Mouse (Mus musculus) embryonic stem cell, embryonic (primary cell): ENCODE results near the gene Gm20388.

Experiments
- CTCF ChIA-PET, 4 experiments: fragments of 300-600 bp in 2 of 4; fragments of 350-600 bp in 2 of 4; sonication (Branson Sonifier 250); formaldehyde crosslinking; loops; one replicate each; lab custom pipeline; 2022; ENCODE audit warnings: inconsistent platforms in 2 of 4; lab: Charles Lee
- POLR2A ChIA-PET, 4 experiments: fragments of 300-600 bp in 2 of 4; fragments of 350-600 bp in 2 of 4; sonication (Branson Sonifier 250); formaldehyde crosslinking; loops; one replicate each; lab custom pipeline; 2022; ENCODE audit warnings: antibody characterized with exemption in 4 of 4, inconsistent platforms in 1 of 4; lab: Charles Lee

Gene Gm20388

GRCm38 (mm10) chr8:119910547-119911257 is at the start of gene Gm20388:
Gene Gm20388 (plus strand): TSS chr8:119910841.
- CTCF ChIA-PET = interaction anchor here (0.6 to 1.6 kb wide), 6 partner anchors 15 to 24 kb away, joined by 3 to 10 read pairs (median 6); no protein-coding TSS in a partner anchor
- POLR2A ChIA-PET = interaction anchor here (0.6 to 2.2 kb wide), 35 partner anchors 8 to 351 kb away, joined by 3 to 16 read pairs (median 4); partner anchors contain the start of genes Klhl36 (in 2 of the 4), Tldc1 (in 2 of the 4), 6430548M08Rik (in 1 of the 4) and Cotl1 (in 1 of the 4)

GRCm38 (mm10) chr8:119861706-119862389 is 48.8 kb upstream of the Gm20388 start, which contains the start of gene Klhl36:
Gene Klhl36 (plus strand): TSS chr8:119862266.
- POLR2A ChIA-PET = interaction anchor here (0.5 to 2.5 kb wide), 25 partner anchors 8 to 373 kb away, joined by 3 to 14 read pairs (median 3); partner anchors contain the start of genes Gm20388 (in 2 of the 4), Usp10 (in 2 of the 4) and Cotl1 (in 1 of the 4)
- CTCF ChIA-PET = interaction anchor here (0.5 to 2.1 kb wide), 20 partner anchors 8 to 1747 kb away, joined by 3 to 23 read pairs (median 4); partner anchors contain the start of gene Tldc1 (in 1 of the 4)

- ChIA-PET CTCF (interaction anchor here (0.9 to 2.1 kb wide), 18 partner anchors 9 to 183 kb away, joined by 3 to 23 read pairs (median 4); partner anchors contain the start of gene Tldc1 (in 1 of the 4)), POLR2A (interaction anchor here (0.5 to 2.5 kb wide), 21 partner anchors 9 to 373 kb away, joined by 3 to 14 read pairs (median 3); partner anchors contain the start of genes Gm20388 (in 2 of the 4), Usp10 (in 2 of the 4) and Cotl1 (in 1 of the 4))
Measured at GRCm38 (mm10) chr8:119862390-119862734, 48.3 kb upstream of the Gm20388 start.

- ChIA-PET POLR2A (interaction anchor here in 3 of 4 experiments (0.9 to 2.5 kb wide), 12 partner anchors 9 to 304 kb away, joined by 3 to 14 read pairs (median 5); partner anchors contain the start of genes Gm20388 (in 2 of the 3), Usp10 (in 2 of the 3) and Cotl1 (in 1 of the 3)), CTCF (interaction anchor here in 3 of 4 experiments (0.9 to 2.1 kb wide), 9 partner anchors 10 to 183 kb away, joined by 3 to 23 read pairs (median 4); partner anchors contain the start of gene Tldc1 (in 1 of the 3))
Measured at GRCm38 (mm10) chr8:119862749-119863148, 47.9 kb upstream of the Gm20388 start.

- ChIA-PET POLR2A (interaction anchor here in 2 of 4 experiments (0.5 to 2.7 kb wide), 4 partner anchors 29 to 876 kb away, joined by 3 to 9 read pairs (median 4); partner anchors contain the start of genes Gm20388 (in 1 of the 2), Tldc1 (in 1 of the 2) and Usp10 (in 1 of the 2)), CTCF (interaction anchor here (0.5 to 2.7 kb wide), 14 partner anchors 17 to 256 kb away, joined by 3 to 17 read pairs (median 3); partner anchors contain the start of gene Tldc1 (in 1 of the 4))
Measured at GRCm38 (mm10) chr8:119869616-119870015, 41.0 kb upstream of the Gm20388 start.

- POLR2A ChIA-PET = interaction anchor here in 3 of 4 experiments (0.6 to 1.3 kb wide), 4 partner anchors 11 to 503 kb away, joined by 3 to 11 read pairs (median 3); partner anchors contain the start of genes Klhl36 (in 1 of the 3) and Tldc1 (in 1 of the 3)
- CTCF ChIA-PET = interaction anchor here in 3 of 4 experiments (0.5 to 1.5 kb wide), 3 partner anchors 13 to 204 kb away, joined by 3 to 6 read pairs (median 5); no protein-coding TSS in a partner anchor
Measured at GRCm38 (mm10) chr8:119873181-119873580, 37.5 kb upstream of the Gm20388 start.

- ChIA-PET CTCF (no interaction called here), POLR2A (interaction anchor here in 1 of 4 experiments (1.5 kb wide), 1 partner anchor 23 kb away, joined by 3 read pairs; no protein-coding TSS in a partner anchor)
Measured at GRCm38 (mm10) chr8:119881301-119881700, 29.3 kb upstream of the Gm20388 start.

GRCm38 (mm10) chr8:119881917-119882316 is 28.7 kb upstream of the Gm20388 start:
- ChIA-PET CTCF (no interaction called here), POLR2A (no interaction called here)

GRCm38 (mm10) chr8:119883281-119883680 is 27.4 kb upstream of the Gm20388 start:
- ChIA-PET POLR2A (interaction anchor here in 3 of 4 experiments (0.7 to 1.2 kb wide), 3 partner anchors 31 to 325 kb away, joined by 3 read pairs; partner anchors contain the start of gene Mbtps1 (in 1 of the 3)), CTCF (interaction anchor here in 2 of 4 experiments (0.6 to 0.7 kb wide), 2 partner anchors 81 to 150 kb away, joined by 3 read pairs; no protein-coding TSS in a partner anchor)

GRCm38 (mm10) chr8:119885612-119886011 is 25.0 kb upstream of the Gm20388 start:
- CTCF ChIA-PET = interaction anchor here (0.6 to 3.9 kb wide), 20 partner anchors 9 to 199 kb away, joined by 3 to 18 read pairs (median 5); partner anchors contain the start of gene Tldc1 (in 1 of the 4)
- POLR2A ChIA-PET = interaction anchor here in 2 of 4 experiments (1.3 to 1.8 kb wide), 2 partner anchors 12 to 24 kb away, joined by 3 to 5 read pairs; partner anchors contain the start of gene Klhl36 (in 1 of the 2)

- CTCF ChIA-PET = interaction anchor here (0.6 to 3.9 kb wide), 75 partner anchors 10 to 1356 kb away, joined by 3 to 32 read pairs (median 4); partner anchors contain the start of genes Usp10 (in 3 of the 4), Gm20388 (in 2 of the 4), Klhl36 (in 2 of the 4) and Tldc1 (in 2 of the 4)
Measured at GRCm38 (mm10) chr8:119887130-119887529, 23.5 kb upstream of the Gm20388 start.

GRCm38 (mm10) chr8:119888012-119888411 is 22.6 kb upstream of the Gm20388 start:
- POLR2A ChIA-PET = interaction anchor here in 3 of 4 experiments (0.8 to 1.7 kb wide), 9 partner anchors 9 to 201 kb away, joined by 3 to 5 read pairs (median 3); partner anchors contain the start of genes Cotl1 (in 1 of the 3), Klhl36 (in 1 of the 3) and Usp10 (in 1 of the 3)
- CTCF ChIA-PET = interaction anchor here (0.5 to 3.9 kb wide), 28 partner anchors 10 to 481 kb away, joined by 3 to 32 read pairs (median 8); partner anchors contain the start of genes Gm20388 (in 1 of the 4), Tldc1 (in 1 of the 4) and Usp10 (in 1 of the 4)

More at GRCm38 (mm10) chr8:119887130-119887529, 23.5 kb upstream of the Gm20388 start:
- POLR2A ChIA-PET = interaction anchor here in 3 of 4 experiments (0.6 to 1.8 kb wide), 10 partner anchors 10 to 200 kb away, joined by 3 to 5 read pairs (median 3); partner anchors contain the start of genes Cotl1 (in 1 of the 3) and Usp10 (in 1 of the 3)

- ChIA-PET CTCF (interaction anchor here in 2 of 4 experiments (0.6 to 2.4 kb wide), 5 partner anchors 9 to 572 kb away, joined by 3 to 26 read pairs (median 5); no protein-coding TSS in a partner anchor), POLR2A (interaction anchor here in 1 of 4 experiments (1.2 to 2.0 kb wide), 5 partner anchors 9 to 43 kb away, joined by 3 to 6 read pairs (median 5); partner anchors contain the start of gene Usp10)
Measured at GRCm38 (mm10) chr8:119897069-119897468, 13.6 kb upstream of the Gm20388 start.

GRCm38 (mm10) chr8:119897933-119898332 is 12.7 kb upstream of the Gm20388 start:
- POLR2A ChIA-PET = interaction anchor here in 2 of 4 experiments (0.6 to 2.0 kb wide), 8 partner anchors 9 to 303 kb away, joined by 3 to 6 read pairs (median 3); partner anchors contain the start of gene Usp10 (in 1 of the 2)
- CTCF ChIA-PET = interaction anchor here in 2 of 4 experiments (0.7 to 2.4 kb wide), 4 partner anchors 9 to 12 kb away, joined by 3 to 26 read pairs (median 4); no protein-coding TSS in a partner anchor

GRCm38 (mm10) chr8:119901349-119901748 is 9.3 kb upstream of the Gm20388 start:
- ChIA-PET CTCF (interaction anchor here (0.6 to 1.9 kb wide), 7 partner anchors 12 to 329 kb away, joined by 3 to 18 read pairs (median 4); no protein-coding TSS in a partner anchor), POLR2A (interaction anchor here in 3 of 4 experiments (0.6 to 1.6 kb wide), 8 partner anchors 9 to 250 kb away, joined by 3 to 13 read pairs (median 4); partner anchors contain the start of genes Usp10 (in 3 of the 3) and Gm20388 (in 2 of the 3))

- POLR2A ChIA-PET = interaction anchor here in 3 of 4 experiments (1.1 to 1.6 kb wide), 6 partner anchors 8 to 26 kb away, joined by 3 to 13 read pairs (median 4); partner anchors contain the start of genes Gm20388 (in 2 of the 3) and Usp10 (in 2 of the 3)
Measured at GRCm38 (mm10) chr8:119901952-119902351, 8.7 kb upstream of the Gm20388 start.

More at GRCm38 (mm10) chr8:119901952-119902351, 8.7 kb upstream of the Gm20388 start:
- CTCF ChIA-PET = interaction anchor here in 2 of 4 experiments (0.6 to 1.9 kb wide), 4 partner anchors 11 to 382 kb away, joined by 3 to 6 read pairs (median 4); no protein-coding TSS in a partner anchor
